Mouse (Mus musculus) MEL (cell line): ENCODE measurements around the gene H1fnt. TPM values are rescaled to one million over a fixed set of nuclear protein-coding genes. Genes with fewer than 3 reads are reported as not detected.
A peak's percentile ranks its signal among the peaks of the same experiment; 100 is the strongest.

Experiments
- DNase-seq: peaks from one replicate; pipeline ENCODE4 v3.0.0; 2011; ENCODE audit warnings: low read depth, low spot score
- H3K27ac ChIP-seq: 2 replicates; pipeline ENCODE4 v1.5.1; 2012; ENCODE audit warnings: low read depth, mild to moderate bottlenecking, control low read depth, low read length, moderate library complexity; ENCODE audit not compliant: control insufficient read depth
- H3K27me3 ChIP-seq, 2 experiments: fragments of 150-350 bp in 1 of 2; sonication (generic) in 1 of 2; 2 replicates each; pipeline ENCODE4 v1.6.1; 2012; ENCODE audit warnings: low read length in 2 of 2, mild to moderate bottlenecking in 2 of 2, improper control_type of control experiment in 1 of 2, moderate library complexity in 1 of 2; ENCODE audit not compliant: insufficient read depth in 2 of 2, control insufficient read depth in 1 of 2
- H3K36me3 ChIP-seq, 2 experiments: 2 replicates each; pipeline ENCODE4 v1.6.1; 2012 to 2014; ENCODE audit warnings: low read length in 2 of 2, improper control_type of control experiment in 1 of 2, inconsistent platforms in 1 of 2, mild to moderate bottlenecking in 1 of 2; ENCODE audit not compliant: insufficient read depth in 2 of 2, control insufficient read depth in 1 of 2
- H3K4me1 ChIP-seq, 2 experiments: fragments of 150-350 bp in 1 of 2; sonication (generic) in 1 of 2; 2 replicates each; pipeline ENCODE4 v1.6.1; 2012; ENCODE audit warnings: low read length in 2 of 2, improper control_type of control experiment in 1 of 2, mild to moderate bottlenecking in 1 of 2; ENCODE audit not compliant: insufficient read depth in 2 of 2, control insufficient read depth in 1 of 2
- H3K4me3 ChIP-seq, 2 experiments: fragments of 150-350 bp in 1 of 2; sonication (generic) in 1 of 2; 2 replicates each; pipeline ENCODE4 v1.5.1; 2012; ENCODE audit warnings: low read depth in 2 of 2, low read length in 2 of 2, mild to moderate bottlenecking in 2 of 2, moderate library complexity in 2 of 2, control low read depth in 1 of 2, improper control_type of control experiment in 1 of 2; ENCODE audit not compliant: control insufficient read depth in 1 of 2, insufficient read depth in 1 of 2
- H3K79me2 ChIP-seq: 2 replicates; pipeline ENCODE4 v1.6.1; 2012; ENCODE audit warnings: mild to moderate bottlenecking, low read length, moderate library complexity; ENCODE audit not compliant: control insufficient read depth, poor library complexity, insufficient read depth
- H3K9ac ChIP-seq: 2 replicates; pipeline ENCODE4 v1.6.1; 2012; ENCODE audit warnings: low read depth, mild to moderate bottlenecking, control low read depth, low read length, moderate library complexity; ENCODE audit not compliant: control insufficient read depth, poor library complexity, severe bottlenecking
- H3K9me3 ChIP-seq: fragments of 150-350 bp; sonication (generic); replicated peaks from 2 replicates; pipeline ENCODE4 v1.6.1; 2012; ENCODE audit warnings: mild to moderate bottlenecking, low read length, improper control_type of control experiment, moderate library complexity; ENCODE audit not compliant: insufficient read depth
- CHD1 ChIP-seq: IDR thresholded peaks from 2 replicates; pipeline ENCODE4 v1.6.1; 2012; ENCODE audit warnings: low read depth, mild to moderate bottlenecking, inconsistent platforms, low read length, improper control_type of control experiment
- E2F4 ChIP-seq: IDR thresholded peaks from 2 replicates; pipeline ENCODE4 v1.6.1; 2011; ENCODE audit warnings: low read depth, low read length, improper control_type of control experiment, borderline replicate concordance
- EP300 ChIP-seq, 2 experiments: IDR thresholded peaks; 2 replicates each; pipeline ENCODE4 v1.6.1; 2011; ENCODE audit warnings: improper control_type of control experiment in 2 of 2, low read length in 2 of 2, low read depth in 1 of 2, mild to moderate bottlenecking in 1 of 2
- ETS1 ChIP-seq: IDR thresholded peaks from 2 replicates; pipeline ENCODE4 v1.6.1; 2012; ENCODE audit warnings: low read depth, mild to moderate bottlenecking, inconsistent platforms, low read length, improper control_type of control experiment, moderate library complexity
- GABPA ChIP-seq: IDR thresholded peaks from 2 replicates; pipeline ENCODE4 v1.6.1; 2012; ENCODE audit warnings: low read depth, mild to moderate bottlenecking, inconsistent platforms, low read length, improper control_type of control experiment, moderate library complexity
- GATA1 ChIP-seq: IDR thresholded peaks from 2 replicates; pipeline ENCODE4 v1.6.1; 2011; ENCODE audit warnings: low read depth, low read length, improper control_type of control experiment
- KAT2A ChIP-seq: conservative IDR thresholded peaks from 2 replicates; pipeline ENCODE4 v1.6.1; 2012; ENCODE audit warnings: low read depth, low read length, improper control_type of control experiment, inconsistent platforms
- MAFK ChIP-seq: IDR thresholded peaks from 2 replicates; pipeline ENCODE4 v1.6.1; 2011; ENCODE audit warnings: low read depth, mild to moderate bottlenecking, low read length, improper control_type of control experiment, borderline replicate concordance
- MAX ChIP-seq: IDR thresholded peaks from 2 replicates; pipeline ENCODE4 v1.6.1; 2011; ENCODE audit warnings: low read length, improper control_type of control experiment
- MEF2A ChIP-seq: IDR thresholded peaks from 2 replicates; pipeline ENCODE4 v1.6.1; 2014; ENCODE audit warnings: low read depth, mild to moderate bottlenecking, inconsistent platforms, low read length, improper control_type of control experiment; ENCODE audit not compliant: poor library complexity, insufficient replicate concordance, severe bottlenecking; ENCODE audit errors: extremely low read depth
- NELFE ChIP-seq: IDR thresholded peaks from 2 replicates; pipeline ENCODE4 v1.6.1; 2011; ENCODE audit warnings: low read depth, low read length, improper control_type of control experiment
- NRF1 ChIP-seq: IDR thresholded peaks from 2 replicates; pipeline ENCODE4 v1.6.1; 2014; ENCODE audit warnings: low read depth, mild to moderate bottlenecking, inconsistent platforms, low read length, improper control_type of control experiment, moderate library complexity; ENCODE audit not compliant: poor library complexity, insufficient read depth, severe bottlenecking
- POLR2A ChIP-seq, 2 experiments: IDR thresholded peaks; 2 replicates each; pipeline ENCODE4 v1.6.1; 2011 to 2012; ENCODE audit warnings: low read length in 2 of 2, mild to moderate bottlenecking in 2 of 2, control low read depth in 1 of 2, improper control_type of control experiment in 1 of 2, low read depth in 1 of 2, moderate library complexity in 1 of 2; ENCODE audit not compliant: control insufficient read depth in 1 of 2, insufficient read depth in 1 of 2, poor library complexity in 1 of 2
- POLR2AphosphoS2 ChIP-seq: IDR thresholded peaks from 2 replicates; pipeline ENCODE4 v1.6.1; 2011; ENCODE audit warnings: low read length, improper control_type of control experiment
- POLR2AphosphoS5 ChIP-seq: IDR thresholded peaks from 2 replicates; pipeline ENCODE4 v1.6.1; 2012; ENCODE audit warnings: low read depth, borderline replicate concordance, mild to moderate bottlenecking, inconsistent platforms, low read length, moderate library complexity, mixed read lengths
- RAD21 ChIP-seq: IDR thresholded peaks from 2 replicates; pipeline ENCODE4 v1.6.1; 2011; ENCODE audit warnings: mild to moderate bottlenecking, low read depth, low read length, improper control_type of control experiment
- RCOR1 ChIP-seq: IDR thresholded peaks from 2 replicates; pipeline ENCODE4 v1.6.1; 2012; ENCODE audit warnings: low read depth, mild to moderate bottlenecking, inconsistent platforms, low read length, improper control_type of control experiment
- SIN3A ChIP-seq: IDR thresholded peaks from 2 replicates; pipeline ENCODE4 v1.6.1; 2012; ENCODE audit warnings: low read length, improper control_type of control experiment, inconsistent platforms
- SMC3 ChIP-seq: IDR thresholded peaks from 2 replicates; pipeline ENCODE4 v1.6.1; 2011; ENCODE audit warnings: low read depth, low read length, improper control_type of control experiment
- TAL1 ChIP-seq: IDR thresholded peaks from 2 replicates; pipeline ENCODE4 v1.6.1; 2012; ENCODE audit warnings: mild to moderate bottlenecking, inconsistent platforms, low read length, moderate library complexity, mixed read lengths
- TCF12 ChIP-seq: IDR thresholded peaks from 2 replicates; pipeline ENCODE4 v1.6.1; 2014; ENCODE audit warnings: low read depth, mild to moderate bottlenecking, inconsistent platforms, low read length, improper control_type of control experiment, moderate library complexity
- USF1 ChIP-seq: IDR thresholded peaks from 2 replicates; pipeline ENCODE4 v1.6.1; 2014; ENCODE audit warnings: low read depth, mild to moderate bottlenecking, inconsistent platforms, low read length, improper control_type of control experiment, moderate library complexity
- USF2 ChIP-seq, 2 experiments: IDR thresholded peaks; 2 replicates each; pipeline ENCODE4 v1.6.1; 2011 to 2012; ENCODE audit warnings: improper control_type of control experiment in 2 of 2, low read length in 2 of 2, borderline replicate concordance in 1 of 2, inconsistent platforms in 1 of 2, low read depth in 1 of 2, mild to moderate bottlenecking in 1 of 2; ENCODE audit not compliant: insufficient read depth in 1 of 2
- ZMIZ1 ChIP-seq: IDR thresholded peaks from 2 replicates; pipeline ENCODE4 v1.6.1; 2012; ENCODE audit warnings: low read depth, mild to moderate bottlenecking, inconsistent platforms, low read length, improper control_type of control experiment, moderate library complexity
- ZNF384 ChIP-seq: IDR thresholded peaks from 2 replicates; pipeline ENCODE4 v1.6.1; 2012; ENCODE audit warnings: low read depth, mild to moderate bottlenecking, inconsistent platforms, low read length, improper control_type of control experiment
- polyA plus RNA-seq, 2 experiments: library from polyadenylated mRNA; stranded (reverse) in 1 of 2; unstranded in 1 of 2; fragments of >175 nt in 1 of 2; fragments of >200 nt in 1 of 2; gene quantifications; 2 replicates each; pipeline versions ENCODE4 v1.2.1 to v1.2.4; 2012; ENCODE audit warnings: low replicate concordance in 2 of 2, low read depth in 1 of 2; ENCODE audit not compliant: insufficient read length in 2 of 2, insufficient read depth in 1 of 2, missing spikeins in 1 of 2
- total RNA-seq: library from RNA; depleted of rRNA; stranded (reverse); fragments of 300-350 nt; gene quantifications from 2 replicates; pipeline ENCODE4 v1.2.3, GENCODE M21; 2012

H1fnt gene
- total and polyA plus RNA-seq, 3 experiments: not detected

DNA sequence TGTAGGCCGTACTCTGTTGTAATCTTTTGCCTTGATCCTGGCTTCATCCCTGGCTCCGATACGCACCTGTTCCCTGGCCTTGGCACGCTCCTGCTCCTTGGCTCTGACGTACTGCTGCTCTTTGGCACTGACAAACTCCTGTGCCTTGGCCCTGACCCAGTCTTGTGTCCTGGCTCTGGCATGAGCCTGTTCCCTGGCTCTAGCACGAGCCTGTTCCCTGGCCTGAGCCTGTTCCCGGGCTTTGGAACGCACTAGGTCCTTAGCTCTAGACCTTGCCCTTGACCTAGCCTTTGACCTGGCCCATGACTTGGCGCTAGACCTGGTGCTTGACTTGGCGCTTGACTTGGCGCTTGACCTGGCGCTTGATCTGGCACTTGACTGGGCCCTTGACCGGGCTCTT, 822 bp downstream of the H1fnt start:
- no peaks in the 10 kb centered on the region for H3K36me3 ChIP-seq
- TF ChIP-seq NRF1: no peak
- TF ChIP-seq EP300 (IDR thresholded peaks at IDR 0.05; ENCODE audit: low read depth in 1 of 2, low read length in 2 of 2): no peak
- TF ChIP-seq POLR2A (IDR thresholded peaks at IDR 0.05; ENCODE audit: control insufficient read depth in 1 of 2, insufficient read depth in 1 of 2, low read depth in 1 of 2, low read length in 2 of 2, poor library complexity in 1 of 2): no peak
- TF ChIP-seq POLR2AphosphoS2: no peak
- TF ChIP-seq GABPA: no peak
- TF ChIP-seq ZMIZ1: no peak
- no peak for TF ChIP-seq ETS1
- TF ChIP-seq GATA1: no peak
- no peak for TF ChIP-seq MEF2A
- TF ChIP-seq SIN3A: no peak
- no peak for TF ChIP-seq TAL1
- TF ChIP-seq TCF12: no peak
- no peak for TF ChIP-seq MAX
- TF ChIP-seq, all 39 proteins: peak for 0
- H3K4me1 ChIP-seq: no peaks in the 10 kb centered on the region
- H3K4me3 ChIP-seq: no peak overlapping the region
- H3K79me2 ChIP-seq: no peaks in the 10 kb centered on the region
- DNase-seq: no peak
- H3K9ac ChIP-seq: no peak overlapping the region
- no peaks in the 10 kb centered on the region for H3K9me3 ChIP-seq
- H3K27ac ChIP-seq: no peak overlapping the region
- H3K27me3 ChIP-seq: peaks cover 6% of the 10 kb centered on the region in 2 experiments

DNA sequence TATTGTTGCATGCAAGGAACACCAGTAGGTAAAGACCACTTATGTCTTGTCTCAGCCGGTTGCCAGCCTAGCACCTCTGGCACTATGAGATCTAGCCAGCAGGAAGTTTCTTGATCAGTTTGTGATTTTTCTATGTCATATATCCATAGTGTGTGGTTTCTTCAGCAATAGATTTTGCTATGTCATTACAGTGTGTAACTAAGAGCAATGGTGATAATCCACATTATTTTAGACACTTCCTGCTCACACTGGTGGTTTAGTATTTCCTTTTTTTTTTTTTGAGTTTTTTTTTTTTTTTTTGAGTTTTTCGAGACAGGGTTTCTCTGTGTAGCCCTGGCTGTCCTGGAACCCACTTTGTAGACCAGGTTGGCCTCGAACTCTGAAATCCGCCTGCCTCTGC, 21.7 kb downstream of the H1fnt start:
- no peaks in the 10 kb centered on the region for H3K79me2 ChIP-seq
- H3K4me3 ChIP-seq: no peak overlapping the region
- TF ChIP-seq E2F4: no peak
- TF ChIP-seq ZNF384: peak; percentile 62
- no peaks in the 10 kb centered on the region for H3K4me1 ChIP-seq
- H3K9me3 ChIP-seq: no peaks in the 10 kb centered on the region
- no peak for DNase-seq
- H3K9ac ChIP-seq: no peak overlapping the region
- H3K36me3 ChIP-seq: no peaks in the 10 kb centered on the region
- H3K27ac ChIP-seq: no peak overlapping the region
- H3K27me3 ChIP-seq: peaks cover 12% of the 10 kb centered on the region in 2 experiments

DNA sequence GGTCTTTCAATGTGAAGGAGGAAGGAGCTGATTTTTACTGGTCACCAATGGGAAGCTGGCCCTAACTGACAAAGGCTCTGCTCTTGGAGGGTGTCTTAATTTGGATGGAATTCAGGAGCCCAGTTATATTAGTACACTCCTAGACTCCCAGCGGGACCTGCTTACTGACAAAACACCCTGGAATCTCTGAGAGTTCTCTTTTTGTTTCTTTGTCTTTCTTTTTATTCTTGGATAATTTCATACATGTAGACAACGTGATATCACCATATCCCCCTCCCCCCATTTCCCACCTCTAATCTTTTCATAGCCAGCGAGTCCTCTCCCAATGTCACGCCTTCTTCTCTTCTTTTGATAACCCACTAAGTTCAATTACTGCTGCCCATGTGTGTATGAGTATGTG, 22.7 kb downstream of the H1fnt start, which contains the start of gene Olfr286:
Olfr286 (minus strand) TSS at position 101 of the 400 bp plus-strand sequence.
- no peak for DNase-seq
- Histone ChIP-seq H3K27ac (no peak within 1 kb of the TSS), H3K4me1 (no peaks in the 10 kb centered on the region), H3K9ac (no peak within 1 kb of the TSS), H3K79me2 (no peaks in the 10 kb centered on the region), H3K36me3 (no peaks in the 10 kb centered on the region), H3K4me3 (no peak within 1 kb of the TSS)
- TF ChIP-seq CHD1: no peak
- TF ChIP-seq NRF1: no peak
- no peak for TF ChIP-seq KAT2A
- TF ChIP-seq NELFE: no peak
- no peak for TF ChIP-seq USF2 (IDR thresholded peaks at IDR 0.05; ENCODE audit: borderline replicate concordance in 1 of 2, insufficient read depth in 1 of 2, low read depth in 1 of 2, low read length in 2 of 2)
- TF ChIP-seq MAFK: no peak
- TF ChIP-seq MAX: no peak
- TF ChIP-seq RAD21: no peak
- TF ChIP-seq GABPA: no peak
- no peak for TF ChIP-seq POLR2AphosphoS5
- TF ChIP-seq SIN3A: no peak
- TF ChIP-seq RCOR1: no peak
- TF ChIP-seq TCF12: no peak
- no peak for TF ChIP-seq USF1
- TF ChIP-seq POLR2A (IDR thresholded peaks at IDR 0.05; ENCODE audit: control insufficient read depth in 1 of 2, insufficient read depth in 1 of 2, low read depth in 1 of 2, low read length in 2 of 2, poor library complexity in 1 of 2): no peak
- TF ChIP-seq SMC3: no peak
- TF ChIP-seq, all 39 proteins: peak for 0
- Histone ChIP-seq H3K9me3 (no peaks in the 10 kb centered on the region), H3K27me3 (peaks cover 13 to 18% of the 10 kb centered on the region in 2 experiments)
